Mouse (Mus musculus): ENCODE measurements around the gene Sh3rf1.

GRCm38 (mm10) chr8:61388341-61388740 lies 164.7 kb downstream of the Sh3rf1 start:
- no peak for TF ChIP-seq CTCF (IDR thresholded peaks at IDR 0.05; ENCODE audit: extremely low read depth, insufficient read length, insufficient replicate concordance, low read depth, low read length)
- no peak for TF ChIP-seq POLR2A (IDR thresholded peaks at IDR 0.05; ENCODE audit: low read depth, low read length)
